Mouse (Mus musculus) lung, postnatal 0 days (tissue): Measurements from ENCODE around the gene Gys1.

Experiments
- CTCF ChIP-seq: IDR thresholded peaks from 2 replicates; pipeline ENCODE4 v1.5.1; 2016; ENCODE audit warnings: antibody characterized with exemption, mild to moderate bottlenecking
- EP300 ChIP-seq: IDR thresholded peaks from 2 replicates; pipeline ENCODE4 v1.6.1; 2016; ENCODE audit warnings: antibody characterized with exemption, mild to moderate bottlenecking, control low read depth

DNA sequence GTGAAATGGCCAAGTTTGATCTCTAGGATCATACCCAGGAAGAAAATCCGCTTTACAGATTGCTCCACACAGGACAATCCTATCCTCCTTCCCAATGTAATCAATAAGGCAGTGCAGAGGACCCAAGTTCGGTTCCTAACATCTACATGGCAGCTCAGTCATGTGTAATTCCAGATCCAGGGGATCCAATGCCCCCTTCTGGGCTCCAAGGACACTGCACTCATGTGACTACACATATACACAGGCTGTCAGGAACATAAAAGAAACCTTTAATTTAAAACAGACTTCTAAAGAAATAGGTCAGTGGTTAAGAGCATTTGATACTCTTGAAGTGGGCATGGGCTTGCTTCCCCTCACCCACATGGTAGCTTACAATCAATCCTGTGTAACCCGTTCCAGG, 48.6 kb upstream of the Gys1 start:
- TF ChIP-seq EP300 (no peak), CTCF (peak; percentile 42)
